Mouse (Mus musculus) lung, postnatal 0 days (tissue): Measurements from ENCODE around the gene Chrm3.

Source experiments
- CTCF ChIP-seq: IDR thresholded peaks from 2 replicates; pipeline ENCODE4 v1.5.1; 2016; ENCODE audit warnings: antibody characterized with exemption, mild to moderate bottlenecking
- EP300 ChIP-seq: IDR thresholded peaks from 2 replicates; pipeline ENCODE4 v1.6.1; 2016; ENCODE audit warnings: antibody characterized with exemption, mild to moderate bottlenecking, control low read depth

- TF ChIP-seq CTCF, result no peak
- no peak for TF ChIP-seq EP300
Measured at GRCm38 (mm10) chr13:9952619-9953018, 408.0 kb downstream of the Chrm3 start.
